In the genomic region with DNA sequence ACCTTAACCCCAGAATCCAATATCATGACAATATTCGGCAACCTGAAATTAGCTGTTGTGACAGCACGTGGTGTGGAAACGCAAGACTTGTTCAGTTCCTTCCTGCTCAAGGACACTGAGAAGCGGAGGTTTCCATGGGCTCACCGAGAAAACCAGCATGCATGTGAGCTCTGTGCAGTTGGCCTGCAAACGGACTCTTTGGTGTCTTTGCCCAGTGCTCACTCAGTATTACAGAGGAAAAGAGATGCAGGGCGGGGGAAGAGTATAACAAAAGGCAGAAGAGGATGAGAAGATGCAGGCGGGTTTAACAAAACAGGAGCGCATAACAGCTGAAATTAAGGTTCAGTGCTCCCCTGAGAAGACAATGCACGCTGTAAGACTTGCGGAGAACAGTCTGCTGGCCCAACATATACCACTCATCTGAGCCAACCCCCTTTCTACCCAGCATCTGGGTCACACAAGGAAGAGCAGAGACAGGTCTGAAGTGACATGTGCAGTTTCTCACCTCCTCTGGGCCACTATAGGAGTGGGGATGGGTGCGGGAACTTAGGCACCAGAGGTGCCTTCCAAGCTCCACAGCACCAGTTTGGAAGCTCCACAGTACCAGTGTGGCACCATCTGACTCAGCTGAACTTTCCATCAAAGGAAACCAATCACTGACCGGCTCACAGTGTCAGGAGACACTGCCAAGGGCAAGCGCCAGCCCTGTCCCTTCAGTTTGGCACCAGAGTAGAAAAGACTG, we compare ENCODE assay signal across 9 mouse cellular contexts.
DNase-seq lines count a peak whose midpoint lies in the region; ATAC-seq lines count a peak whose summit lies in the region.
"Had no signal": no experiment of that assay in that cellular context is flagged by ENCODE, and none has a peak within 500 bp of the region (broad histone marks: within the 10 kb centered on the region; RNA-seq: fewer than 3 reads in every experiment).

No protein-coding gene starts in this region.

- no peak overlapping the region for H3K27ac ChIP-seq in embryonic facial prominence, embryonic 14.5 days (replicated peaks; ENCODE audit: low read depth, low read length)

- H3K9ac ChIP-seq in embryonic facial prominence, embryonic 14.5 days (ENCODE audit: low read depth, low read length), result no peak overlapping the region

- ATAC-seq in embryonic facial prominence, embryonic 14.5 days (ENCODE audit: low read depth), result peak; percentile 15; the same call in 1 of the 2 replicates
- ATAC-seq in monocyte, adult 5-6 weeks (replicated peaks; ENCODE audit: insufficient number of reproducible peaks, low FRiP score, low TSS enrichment, poor library complexity, severe bottlenecking), result no peak

- no peak overlapping the region for H3K4me2 ChIP-seq in embryonic facial prominence, embryonic 14.5 days (ENCODE audit: low read depth, low read length)

- no peaks in the 10 kb centered on the region for H3K36me3 ChIP-seq in embryonic facial prominence, embryonic 14.5 days (ENCODE audit: control insufficient read depth, insufficient read depth, low read length)

- no peaks in the 10 kb centered on the region for H3K4me1 ChIP-seq in embryonic facial prominence, embryonic 14.5 days (ENCODE audit: control insufficient read depth, insufficient read depth, low read length)
- H3K4me1 ChIP-seq: megakaryocyte, embryonic 14.5 days had no signal

- DNase-seq in MN1 (ENCODE audit: low spot score), result peak; percentile 78
- peak; percentile 53 for DNase-seq in adrenal gland, postnatal 14 days
- DNase-seq in embryonic facial prominence, embryonic 14.5 days (ENCODE audit: low spot score), result no peak
- DNase-seq in left cerebral cortex, postnatal 25 days (ENCODE audit: low spot score in 2 of 2), result peak; percentile 5 to 14
- DNase-seq in spleen, postnatal 4 days (ENCODE audit: low spot score in 2 of 2), result no peak
- DNase-seq in frontal cortex, postnatal 25 days (ENCODE audit: low spot score in 2 of 2), result no peak
- DNase-seq: gastrocnemius, postnatal 10 days had no signal

- no peaks in the 10 kb centered on the region for H3K27me3 ChIP-seq in embryonic facial prominence, embryonic 14.5 days (replicated peaks; ENCODE audit: control insufficient read depth, insufficient read depth, low read length)

- no peaks in the 10 kb centered on the region for H3K9me3 ChIP-seq in embryonic facial prominence, embryonic 14.5 days (ENCODE audit: control insufficient read depth, low read length)
- H3K9me3 ChIP-seq: megakaryocyte, embryonic 14.5 days had no signal

- intact Hi-C loops in left cerebral cortex, postnatal 25 days (cut with DNase I), result no loop called here

- 81% methylated on average over 14 of the region's 14 CpGs for WGBS in embryonic facial prominence, embryonic 14.5 days

- H3K4me3 ChIP-seq in embryonic facial prominence, embryonic 14.5 days (ENCODE audit: low read depth, low read length), result no peak overlapping the region
- H3K4me3 ChIP-seq: megakaryocyte, embryonic 14.5 days had no signal

Comparison
In these comparisons a context has a peak if more than half of its experiments do, and no peak if none do; other contexts are left out.
1. DNase-seq: peak in MN1 (single experiment), adrenal gland, postnatal 14 days (single experiment) and left cerebral cortex, postnatal 25 days (2 of 2); none in embryonic facial prominence, embryonic 14.5 days (single experiment), spleen, postnatal 4 days (0 of 2) and frontal cortex, postnatal 25 days (0 of 2).